Mouse (Mus musculus) forelimb bud, embryonic 11.5 days (tissue): ENCODE measurements around the gene Nek8.

Experiments used
- DNase-seq: peaks from one replicate; pipeline ENCODE4 v3.0.0-alpha.2; 2012; ENCODE audit warnings: low read depth, low spot score

Gene Nek8

DNA sequence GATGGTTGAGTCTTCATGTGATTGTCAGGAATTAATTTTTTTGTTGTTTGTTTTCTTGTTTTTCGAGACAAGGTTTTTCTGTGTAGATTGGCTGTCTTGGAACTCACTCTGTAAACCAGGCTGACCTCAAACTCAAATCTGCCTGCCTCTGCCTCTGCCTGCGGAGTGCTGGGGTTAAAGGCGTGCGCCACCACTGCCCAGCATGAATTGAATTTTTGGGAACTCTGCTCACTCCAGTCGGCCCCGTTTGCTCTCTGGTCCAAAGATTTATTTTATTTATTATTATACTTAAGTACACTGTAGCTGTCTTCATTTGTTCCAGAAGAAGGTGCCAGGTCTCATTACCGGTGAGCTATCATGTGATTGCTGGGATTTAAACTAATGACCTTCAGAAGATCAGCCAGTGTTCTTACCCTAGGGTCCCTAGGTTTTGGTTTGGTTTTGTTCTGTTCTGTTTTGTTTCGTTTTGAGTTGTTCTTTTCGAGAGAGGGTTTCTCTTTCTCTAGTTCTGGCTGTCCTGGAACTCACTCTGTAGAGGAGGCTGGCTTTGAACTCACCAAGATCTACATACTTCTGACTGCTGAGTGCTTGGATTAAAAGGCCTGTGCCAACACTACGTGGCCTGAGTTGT, 7.5 kb upstream of the Nek8 start:
- DNase-seq: no peak

- peak; percentile 95 for DNase-seq
Observed at GRCm38 (mm10) chr11:78182961-78183844, 6.7 kb upstream of the Nek8 start, which contains the start of gene Rpl23a. Rpl23a (minus strand) TSS chr11:78183584.

GRCm38 (mm10) chr11:78182450-78182849, 6.0 kb upstream of the Nek8 start:
- DNase-seq: no peak

DNA sequence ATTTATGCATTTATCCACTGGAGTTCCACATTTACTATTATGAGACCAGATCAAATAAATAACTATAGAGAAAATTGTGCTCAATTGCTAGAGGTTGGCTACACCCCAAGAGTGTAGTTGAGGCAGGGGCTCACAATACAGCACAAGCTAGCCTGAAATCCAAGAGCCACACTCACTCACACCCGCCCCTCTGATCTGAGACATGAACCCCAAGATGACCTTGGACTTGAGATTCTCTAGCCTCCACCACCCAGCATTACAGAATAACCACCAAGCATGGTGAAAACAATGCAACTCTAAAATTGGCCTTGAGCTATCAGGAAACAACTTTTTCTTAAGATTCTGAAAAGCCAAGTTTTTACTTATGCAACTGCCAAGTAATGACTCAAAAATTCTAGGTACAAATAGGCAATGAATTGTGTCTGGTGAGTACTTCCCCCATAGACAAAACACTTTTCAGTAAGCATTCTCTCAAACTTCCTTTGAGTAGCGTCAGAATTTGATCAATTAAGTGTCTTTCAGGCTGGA, 5.4 kb upstream of the Nek8 start:
- no peak for DNase-seq

DNA sequence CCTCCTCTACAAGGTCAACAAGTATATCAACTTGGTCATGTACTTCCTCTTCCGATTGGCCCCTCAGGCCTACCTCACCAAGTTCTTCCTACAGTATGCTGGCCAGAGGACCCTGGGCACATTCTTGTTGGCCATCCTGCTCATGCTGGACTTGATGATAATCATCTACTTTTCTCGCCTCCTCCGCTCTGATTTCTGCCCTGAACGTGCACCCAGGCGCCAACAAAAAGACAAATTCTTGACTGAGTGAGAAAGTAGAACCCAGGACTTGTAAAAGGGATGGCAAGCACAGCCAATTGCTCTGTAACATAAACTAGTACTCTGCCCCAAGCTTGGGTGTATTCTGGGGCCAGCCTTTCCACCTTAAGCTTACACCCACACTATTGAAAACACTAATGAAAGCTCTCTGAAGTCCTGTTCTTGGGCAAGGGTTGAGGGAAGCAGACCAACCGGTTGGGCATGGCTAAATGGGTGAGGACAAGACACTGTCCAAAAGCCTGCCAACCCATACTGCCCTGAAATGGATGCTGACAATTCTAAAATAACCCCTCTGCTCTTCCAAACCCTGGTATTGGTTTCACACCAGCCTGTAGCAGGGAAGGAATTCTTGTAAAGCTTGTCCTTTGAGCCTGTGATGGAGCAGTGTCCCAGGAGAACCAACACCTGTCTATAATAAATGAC, 3.7 kb upstream of the Nek8 start:
- DNase-seq: no peak

- DNase-seq: no peak
Observed at GRCm38 (mm10) chr11:78179438-78179999, 3.0 kb upstream of the Nek8 start.

DNA sequence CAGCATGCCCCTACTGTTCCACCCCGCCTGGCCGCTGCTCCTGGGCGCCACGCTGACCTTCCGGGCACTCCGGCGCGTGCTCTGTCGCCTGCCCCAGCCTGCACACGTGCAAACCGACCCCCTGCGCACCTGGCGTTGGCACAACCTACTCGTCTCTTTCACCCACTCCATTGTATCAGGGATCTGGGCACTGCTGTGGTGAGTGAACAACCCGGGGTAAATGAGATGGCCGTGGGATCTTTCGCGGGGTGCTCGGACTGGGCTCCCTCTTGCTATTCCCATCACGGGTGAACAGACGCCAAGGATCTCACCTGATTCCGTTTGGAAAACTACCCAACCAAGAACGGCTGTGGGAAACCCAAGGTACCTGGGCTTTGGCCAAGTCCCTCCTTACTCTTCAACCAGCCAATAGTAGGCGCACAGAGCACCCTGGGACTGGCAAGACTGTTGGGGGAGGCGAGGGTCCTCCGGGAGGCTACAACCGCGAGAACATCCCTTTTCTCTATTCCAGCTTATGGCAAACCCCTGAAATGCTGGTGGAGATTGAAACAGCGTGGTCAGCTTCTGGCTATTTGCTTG, 2.5 kb upstream of the Nek8 start:
- DNase-seq: peak; percentile 59

- peak; percentile 96 for DNase-seq
Observed at GRCm38 (mm10) chr11:78177903-78178858, 1.7 kb upstream of the Nek8 start.

DNA sequence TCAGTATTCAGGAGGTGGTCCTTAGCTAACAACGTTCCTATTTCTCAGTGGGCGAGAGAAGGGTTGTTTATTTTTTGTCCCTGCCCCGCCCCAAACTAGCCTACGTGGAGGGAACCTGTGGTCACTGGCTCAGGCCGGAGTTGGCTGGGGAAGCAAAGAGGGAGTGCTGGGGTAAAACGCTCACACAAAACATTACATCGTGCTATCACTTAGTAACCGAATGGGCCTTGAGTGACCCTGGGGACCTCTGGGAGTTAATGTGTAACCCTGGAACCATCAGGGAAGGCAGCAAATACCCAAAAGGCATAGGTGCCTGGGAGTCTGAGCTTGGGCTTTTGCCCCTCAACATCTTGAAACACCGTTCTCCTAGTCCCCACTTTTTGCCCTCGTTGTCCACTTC, 962 bp upstream of the Nek8 start:
- no peak for DNase-seq

- DNase-seq: no peak
Observed at GRCm38 (mm10) chr11:78176905-78177331, 443 bp upstream of the Nek8 start.

GRCm38 (mm10) chr11:78175771-78176401, 589 bp downstream of the Nek8 start:
- DNase-seq: no peak

DNA sequence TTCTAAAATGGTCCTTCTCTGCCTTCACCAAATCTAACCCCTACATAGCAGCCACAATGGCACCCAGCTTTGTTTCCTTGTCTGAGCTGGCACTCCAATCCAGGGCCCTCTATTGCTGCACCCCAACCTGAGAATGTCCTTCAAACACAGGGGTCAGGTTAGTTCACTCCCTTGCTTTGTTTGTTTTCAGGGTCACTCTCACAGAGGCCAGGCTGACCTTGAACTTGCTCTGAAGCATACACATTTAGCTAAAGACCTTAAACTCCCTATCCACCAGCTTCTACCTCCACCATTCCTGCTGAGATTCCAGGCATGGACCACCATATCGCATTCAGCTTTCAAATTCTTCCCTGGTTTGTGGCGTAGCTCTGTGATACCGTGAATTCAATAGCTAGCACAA, 2.0 kb downstream of the Nek8 start:
- no peak for DNase-seq

GRCm38 (mm10) chr11:78172748-78173383, 3.6 kb downstream of the Nek8 start:
- DNase-seq: no peak

DNA sequence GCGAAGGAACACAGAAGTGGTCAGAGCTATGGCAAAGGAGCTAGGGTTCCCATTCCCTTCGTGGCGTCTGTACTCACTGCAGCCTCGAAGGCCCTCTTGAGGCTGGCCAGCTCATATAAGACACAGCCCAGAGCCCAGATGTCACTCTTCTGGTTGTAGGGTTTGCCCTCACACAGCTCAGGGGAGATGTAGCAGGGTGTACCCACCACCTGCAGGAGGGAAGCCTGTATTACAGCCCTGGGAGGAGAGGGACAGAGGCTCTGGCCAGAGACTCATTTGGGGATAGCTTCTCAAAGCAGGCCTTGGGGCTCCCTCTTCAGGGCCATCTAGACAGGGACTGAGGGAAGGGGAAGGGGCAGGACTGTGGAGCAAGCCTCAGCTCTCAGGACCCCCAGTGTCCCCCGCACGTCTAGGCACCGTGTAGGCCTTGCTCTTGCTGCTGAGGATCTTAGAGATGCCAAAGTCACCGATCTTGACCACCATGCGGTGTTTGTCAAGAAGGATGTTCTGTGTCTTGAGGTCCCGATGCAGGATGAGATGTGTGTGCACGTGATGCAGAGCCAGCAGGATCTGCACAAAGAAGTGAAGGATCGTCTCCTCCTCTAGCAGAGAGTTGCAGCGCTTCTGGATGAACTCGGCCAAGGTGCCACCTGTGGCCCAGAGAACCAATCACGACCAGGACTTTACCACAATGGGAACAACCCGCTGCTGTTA, 4.3 kb downstream of the Nek8 start:
- no peak for DNase-seq

DNA sequence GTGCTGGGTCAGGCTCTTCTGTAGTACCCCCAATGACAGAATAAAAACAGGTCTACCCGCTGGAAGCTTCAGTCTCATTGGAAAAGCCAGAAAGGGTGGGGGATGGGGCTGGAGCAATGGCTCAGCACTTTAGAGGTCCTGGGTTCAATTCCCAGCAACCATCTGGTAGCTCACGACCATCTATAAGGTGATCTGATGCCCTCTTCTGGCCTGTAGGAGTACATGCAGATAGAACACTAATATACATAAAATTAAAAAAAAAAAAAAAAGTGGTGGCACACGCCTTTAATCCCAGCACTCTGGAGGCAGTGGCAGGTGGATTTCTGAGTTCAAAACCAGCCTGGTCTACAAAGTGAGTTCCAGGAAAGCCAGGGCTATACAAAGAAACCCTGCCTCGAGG, 5.1 kb downstream of the Nek8 start:
- no peak for DNase-seq

- DNase-seq: no peak
Observed at GRCm38 (mm10) chr11:78170306-78170705, 6.2 kb downstream of the Nek8 start.

DNA sequence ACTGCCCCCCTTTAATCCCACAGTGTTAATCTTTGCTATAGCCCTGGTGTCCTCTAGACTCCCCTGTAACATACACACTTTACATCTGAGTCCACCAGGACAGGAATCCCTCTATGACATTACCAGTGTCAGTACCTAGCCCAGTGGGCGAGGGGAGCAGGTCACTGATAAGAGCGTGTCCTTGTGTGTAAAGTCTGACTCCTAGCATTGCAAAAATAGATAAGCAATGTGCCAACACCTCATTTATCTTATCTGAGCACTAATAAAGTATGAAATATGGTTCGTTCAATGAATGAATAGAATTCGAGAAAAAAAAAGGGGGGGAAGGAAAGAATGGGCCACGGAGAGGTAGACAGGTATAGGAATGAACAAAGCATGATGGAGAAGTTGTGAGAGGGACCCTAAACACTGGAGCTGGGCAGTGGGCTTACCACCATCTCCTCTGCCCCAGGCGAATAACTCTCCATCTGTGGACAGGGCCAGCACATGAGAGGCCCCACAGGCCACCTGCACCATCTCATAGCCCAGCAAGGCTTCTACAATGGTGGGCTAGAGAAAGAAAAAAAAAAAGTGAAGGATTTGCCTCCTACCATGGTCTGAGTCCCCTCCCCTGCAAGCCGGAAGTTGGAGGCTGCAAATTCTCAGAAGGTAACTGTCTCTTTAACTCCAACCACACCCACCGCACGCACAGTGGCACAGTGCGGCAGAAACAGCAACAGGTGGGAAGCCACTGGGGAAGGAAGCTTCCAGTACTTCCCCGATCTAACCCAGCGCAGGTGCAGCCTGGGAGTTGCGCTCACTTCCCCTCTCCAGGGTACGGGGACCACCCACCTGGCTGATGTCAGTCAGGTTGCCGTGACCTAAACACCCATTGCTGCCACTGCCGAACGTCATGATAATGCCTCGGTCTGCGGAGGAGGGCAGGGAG, 7.7 kb downstream of the Nek8 start:
- DNase-seq: no peak
